Mouse (Mus musculus): ENCODE results near the gene Isl2.

GRCm38 (mm10) chr9:55543336-55543702 lies 4.8 kb downstream of the Isl2 start:
- TF ChIP-seq CTCF (IDR thresholded peaks at IDR 0.05; ENCODE audit: control insufficient read depth, insufficient read depth, insufficient read length) (no peak), USF1 (IDR thresholded peaks at IDR 0.05; ENCODE audit: low read depth) (no peak), MYOG (IDR thresholded peaks at IDR 0.05; ENCODE audit: control insufficient read depth, extremely low read depth, insufficient read length) (no peak)
